Comparison of ENCODE assay signal across 19 mouse cellular contexts in genomic region chr4:151243445-151243844, GRCm38 (mm10).
A peak's percentile ranks its signal among the peaks of the same experiment; 100 is the strongest.
DNase-seq lines count a peak whose midpoint lies in the region; TF ChIP-seq lines count a peak whose summit lies in the region.
"Had no signal": no experiment of that assay in that cellular context is flagged by ENCODE, and none has a peak within 500 bp of the region (broad histone marks: within the 10 kb centered on the region; RNA-seq: fewer than 3 reads in every experiment).

No protein-coding gene starts in this region.

- H3K36me3 ChIP-seq in E14TG2a.4 (ENCODE audit: insufficient read depth, low read length): no peaks in the 10 kb centered on the region
- H3K36me3 ChIP-seq: embryonic facial prominence, embryonic 13.5 days; G1E; heart, embryonic 10.5 days had no signal

- H3K4me3 ChIP-seq in E14TG2a.4 (replicated peaks; ENCODE audit: low read length): peak overlapping the region; percentile 29; the same call in 1 of the 2 replicates
- H3K4me3 ChIP-seq: embryonic facial prominence, embryonic 13.5 days; forebrain, embryonic 13.5 days; heart, embryonic 10.5 days had no signal

- peak; percentile 10 to 50 for DNase-seq in lung, adult 18-20 months
- DNase-seq in lung, postnatal 10 days: no peak
- peak; percentile 46 for DNase-seq in R1 (ENCODE audit: low read depth, low spot score)
- peak; percentile 5 for DNase-seq in lung, postnatal 25 days (ENCODE audit: low spot score)
- DNase-seq in thymus, adult 18-20 months: no peak
- DNase-seq in layer of hippocampus, adult 8-10 months (ENCODE audit: low spot score in 2 of 2): no peak
- DNase-seq in heart, adult 8-10 months (ENCODE audit: low spot score): no peak
- DNase-seq: cerebellum, adult 11-12 months; cerebellum, adult 9-10 months; cerebellum, postnatal 25 days; forebrain, postnatal 0 days; gastrocnemius, postnatal 25 days; heart, postnatal 10 days; heart, postnatal 4 days had no signal

- no peak for TF ChIP-seq CTCF in E14TG2a.4 (conservative IDR thresholded peaks at IDR 0.05; ENCODE audit: low read length)

- H3K4me1 ChIP-seq in E14TG2a.4 (replicated peaks; ENCODE audit: low read depth, low read length): peaks cover 41% of the 10 kb centered on the region
- H3K4me1 ChIP-seq: embryonic facial prominence, embryonic 13.5 days had no signal

- H3K9me3 ChIP-seq in E14TG2a.4 (ENCODE audit: low read length): peaks cover 5% of the 10 kb centered on the region
- H3K9me3 ChIP-seq: embryonic facial prominence, embryonic 13.5 days; heart, embryonic 10.5 days had no signal

- H3K27me3 ChIP-seq in E14TG2a.4 (ENCODE audit: insufficient read depth, low read length): 0 out of 2 replicates have a peak, but pooled peaks cover 9% of the 10 kb centered on the region
- H3K27me3 ChIP-seq: forebrain, embryonic 13.5 days had no signal

Comparison
In these comparisons a context has a peak if more than half of its experiments do, and no peak if none do; other contexts are left out.
1. DNase-seq: peak in lung, adult 18-20 months (2 of 2), R1 (single experiment) and lung, postnatal 25 days (single experiment); none in lung, postnatal 10 days (single experiment), thymus, adult 18-20 months (0 of 2), layer of hippocampus, adult 8-10 months (0 of 2) and heart, adult 8-10 months (single experiment).